Mouse (Mus musculus) hindbrain, embryonic 14.5 days (tissue): ENCODE measurements around the gene Dennd5b. TPM values are rescaled to one million over a fixed set of nuclear protein-coding genes. Genes with fewer than 3 reads are reported as not detected.

Experiments used
- polyA plus RNA-seq: library from polyadenylated mRNA; unstranded; fragments of >200 nt; fragmentation: Nextera tagmentation; extraction: Ambion mirVana; gene quantifications from 2 replicates; pipeline ENCODE4 v1.2.1, GENCODE M21; 2014

Dennd5b gene
- polyA plus RNA-seq, 1 experiment from 2014 or later, result 21.1 TPM

Other genes starting within 250 kb of the Dennd5b start
- 5.0 and 8.8 TPM in 2 replicates for gene Caprin2, start 205.4 kb downstream of the Dennd5b start, polyA plus RNA-seq
- gene Sinhcaf, start 155.2 kb downstream of the Dennd5b start, polyA plus RNA-seq, result 45.6 and 48.1 TPM in 2 replicates
- not detected in 2 replicates for gene Gm10203, start 28.5 kb upstream of the Dennd5b start, polyA plus RNA-seq
- 6.4 and 6.8 TPM in 2 replicates for gene Etfbkmt, start 38.2 kb upstream of the Dennd5b start, polyA plus RNA-seq
- 104 and 110 TPM in 2 replicates for gene Amn1, start 87.0 kb upstream of the Dennd5b start, polyA plus RNA-seq
- 28.4 and 30.0 TPM in 2 replicates for gene Resf1, start 207.7 kb upstream of the Dennd5b start, polyA plus RNA-seq